Mouse (Mus musculus): Measurements from ENCODE around the gene Actn1.

The Actn1 gene

GRCm38 (mm10) chr12:80223511-80223910 is 36.7 kb downstream of the Actn1 start:
- no peak for DNase-seq

GRCm38 (mm10) chr12:80222473-80222872 is 37.7 kb downstream of the Actn1 start:
- DNase-seq, result no peak

- no peak for DNase-seq
Measured at GRCm38 (mm10) chr12:80220260-80221038, 39.7 kb downstream of the Actn1 start.

GRCm38 (mm10) chr12:80218784-80219183 is 41.4 kb downstream of the Actn1 start:
- no peak for DNase-seq

- no peak for DNase-seq
Measured at GRCm38 (mm10) chr12:80218045-80218611, 42.0 kb downstream of the Actn1 start.

- DNase-seq, result no peak
Measured at GRCm38 (mm10) chr12:80217049-80217448, 43.1 kb downstream of the Actn1 start.

- DNase-seq, result no peak
Measured at GRCm38 (mm10) chr12:80216258-80216881, 43.8 kb downstream of the Actn1 start.

- no peak for DNase-seq
Measured at GRCm38 (mm10) chr12:80213810-80214209, 46.4 kb downstream of the Actn1 start.

GRCm38 (mm10) chr12:80213263-80213662 is 46.9 kb downstream of the Actn1 start:
- no peak for DNase-seq

- no peak for DNase-seq
Measured at GRCm38 (mm10) chr12:80210791-80211612, 49.2 kb downstream of the Actn1 start.

- no peak for DNase-seq
Measured at GRCm38 (mm10) chr12:80209914-80210313, 50.3 kb downstream of the Actn1 start.

- no peak for DNase-seq
Measured at GRCm38 (mm10) chr12:80208126-80208820, 51.9 kb downstream of the Actn1 start.

- DNase-seq, result no peak
Measured at GRCm38 (mm10) chr12:80203284-80203683, 56.9 kb downstream of the Actn1 start.

GRCm38 (mm10) chr12:80199738-80200137 is 60.4 kb downstream of the Actn1 start:
- DNase-seq, result no peak

- DNase-seq, result peak; percentile 55
Measured at GRCm38 (mm10) chr12:80198487-80198886, 61.7 kb downstream of the Actn1 start.

- DNase-seq, result peak; percentile 38
Measured at GRCm38 (mm10) chr12:80197343-80197742, 62.8 kb downstream of the Actn1 start.

- no peak for DNase-seq
Measured at GRCm38 (mm10) chr12:80191806-80192205, 68.4 kb downstream of the Actn1 start.

- no peak for DNase-seq
Measured at GRCm38 (mm10) chr12:80191371-80191770, 68.8 kb downstream of the Actn1 start.

GRCm38 (mm10) chr12:80190915-80191314 is 69.3 kb downstream of the Actn1 start:
- no peak for DNase-seq

GRCm38 (mm10) chr12:80184041-80184440 is 76.1 kb downstream of the Actn1 start:
- no peak for DNase-seq

GRCm38 (mm10) chr12:80181831-80182230 is 78.3 kb downstream of the Actn1 start:
- DNase-seq, result no peak

- DNase-seq, result no peak
Measured at GRCm38 (mm10) chr12:80178035-80178434, 82.1 kb downstream of the Actn1 start.

- DNase-seq, result no peak
Measured at GRCm38 (mm10) chr12:80168736-80169135, 91.4 kb downstream of the Actn1 start.
